Comparison of ENCODE assay signal across 14 mouse cellular contexts in genomic region chr13:76591692-76592091, GRCm38 (mm10).
"Had no signal": no experiment of that assay in that cellular context is flagged by ENCODE, and none has a peak within 500 bp of the region (broad histone marks: within the 10 kb centered on the region; RNA-seq: fewer than 3 reads in every experiment).

No protein-coding gene starts in this region.

- H3K4me2 ChIP-seq: limb, embryonic 13.5 days; liver, embryonic 15.5 days; midbrain, embryonic 13.5 days; neural tube, embryonic 12.5 days had no signal

- DNase-seq: kidney, adult 11 months; kidney, adult 9 months; kidney, postnatal 4 days; left cerebral cortex, postnatal 4 days; lung, adult 2 months; lung, postnatal 36 days; retina, postnatal 1 day; thymus, postnatal 36 days had no signal

- H3K36me3 ChIP-seq: limb, embryonic 13.5 days; liver, embryonic 15.5 days; midbrain, embryonic 13.5 days; neural tube, embryonic 12.5 days had no signal

- ATAC-seq: midbrain, embryonic 13.5 days had no signal

- H3K4me1 ChIP-seq: limb, embryonic 13.5 days; liver, embryonic 15.5 days; midbrain, embryonic 13.5 days; neural tube, embryonic 12.5 days had no signal

- H3K9me3 ChIP-seq: limb, embryonic 13.5 days; liver, embryonic 15.5 days; midbrain, embryonic 13.5 days; neural tube, embryonic 12.5 days had no signal

- H3K9ac ChIP-seq: limb, embryonic 13.5 days; liver, embryonic 15.5 days; midbrain, embryonic 13.5 days; neural tube, embryonic 12.5 days had no signal

- H3K27ac ChIP-seq: kidney, postnatal 0 days; layer of hippocampus, adult 2 months; limb, embryonic 13.5 days; liver, embryonic 15.5 days; midbrain, embryonic 13.5 days; neural tube, embryonic 12.5 days had no signal

- H3K27me3 ChIP-seq: limb, embryonic 13.5 days; liver, embryonic 15.5 days; midbrain, embryonic 13.5 days; neural tube, embryonic 12.5 days had no signal

- H3K4me3 ChIP-seq: layer of hippocampus, adult 2 months; limb, embryonic 13.5 days; liver, embryonic 15.5 days; midbrain, embryonic 13.5 days; neural tube, embryonic 12.5 days had no signal
